Mouse (Mus musculus): ENCODE measurements around the gene Kdm4a.

DNA sequence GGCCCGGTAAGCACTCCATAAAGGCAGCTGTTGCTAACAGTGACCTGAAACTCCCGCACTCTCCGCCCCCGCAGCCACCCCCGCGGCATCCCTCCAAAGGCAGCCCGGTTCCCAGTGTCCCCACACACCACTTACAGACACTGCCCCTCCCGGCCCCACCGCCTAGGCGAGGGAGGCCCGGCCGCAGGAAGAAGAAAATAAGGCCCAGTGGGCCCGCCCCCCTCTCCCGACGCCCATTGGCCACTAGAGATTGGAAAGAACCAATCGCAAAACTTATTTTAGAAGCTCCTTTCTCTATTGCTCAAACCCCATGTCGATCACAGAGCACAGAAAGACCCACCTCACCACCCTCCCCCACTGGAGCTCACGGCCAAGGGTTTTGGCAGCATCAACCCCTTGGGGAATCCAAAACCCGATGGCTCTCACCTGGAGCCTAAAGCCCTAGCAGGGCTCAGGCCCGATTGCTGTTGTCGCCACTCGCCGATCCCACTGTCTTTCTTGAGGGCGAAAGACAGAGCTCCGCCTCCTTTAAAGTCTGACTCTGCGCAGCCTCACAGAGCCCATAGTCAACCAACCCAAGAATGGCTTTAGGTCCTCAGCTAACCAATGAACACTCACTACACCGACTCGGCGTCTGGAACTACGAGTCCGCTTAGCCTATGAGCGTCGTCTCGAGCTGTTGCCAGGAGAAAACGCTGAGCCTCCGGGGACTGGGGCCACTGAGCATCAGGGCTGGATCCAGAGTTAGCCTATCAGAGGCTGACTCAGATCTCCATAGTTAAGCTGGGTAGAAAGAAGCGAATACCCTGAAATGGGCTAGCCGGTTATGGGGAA, at the start of gene Kdm4a:
- no peak for TF ChIP-seq EP300 (IDR thresholded peaks at IDR 0.05; ENCODE audit: low read depth)
- TF ChIP-seq CTCF (IDR thresholded peaks at IDR 0.05; ENCODE audit: low read depth) = no peak

Data from heart, postnatal 0 days (tissue).